ENCODE assay signal across 12 mouse cellular contexts in the genomic region with DNA sequence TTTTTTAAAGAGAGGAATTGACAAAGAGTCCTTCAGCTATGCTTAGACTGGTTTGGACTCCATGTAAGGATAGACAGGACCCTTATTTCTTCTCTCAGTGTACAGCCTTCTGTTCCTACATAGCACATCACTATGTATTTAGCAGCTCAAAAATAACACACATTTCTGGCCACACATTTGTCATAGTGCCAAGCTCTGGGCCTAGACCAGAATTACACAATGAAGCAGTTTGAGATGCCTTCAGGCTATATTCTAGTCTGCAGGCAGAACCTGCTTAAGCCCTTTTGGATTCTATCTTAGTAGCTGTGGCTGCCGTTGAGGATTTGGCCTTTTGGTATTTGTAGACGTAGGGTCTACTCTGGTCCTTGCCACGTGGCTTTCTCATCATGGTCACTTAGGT. TPM values are rescaled to one million over a fixed set of nuclear protein-coding genes. Genes with fewer than 3 reads are reported as not detected.
A peak's percentile ranks its signal among the peaks of the same experiment; 100 is the strongest.
DNase-seq lines count a peak whose midpoint lies in the region; ATAC-seq and TF ChIP-seq lines count a peak whose summit lies in the region.
"Had no signal": no experiment of that assay in that cellular context is flagged by ENCODE, and none has a peak within 500 bp of the region (broad histone marks: within the 10 kb centered on the region; RNA-seq: fewer than 3 reads in every experiment).

No protein-coding gene starts in this region.

- no peak overlapping the region for H3K9ac ChIP-seq in heart, embryonic 12.5 days
- H3K9ac ChIP-seq: lung, embryonic 15.5 days had no signal

- WGBS in heart, embryonic 12.5 days = 54% methylated on average over 3 of the region's 3 CpGs

- ATAC-seq in heart, embryonic 12.5 days (ENCODE audit: insufficient number of reproducible peaks, low FRiP score) = no peak
- no peak for ATAC-seq in erythroid progenitor cell, adult 5-6 weeks (replicated peaks; ENCODE audit: low FRiP score, poor library complexity, severe bottlenecking)

- no peak overlapping the region for H3K4me3 ChIP-seq in heart, embryonic 12.5 days
- H3K4me3 ChIP-seq in layer of hippocampus, adult 2 months = no peak overlapping the region
- H3K4me3 ChIP-seq: lung, embryonic 15.5 days had no signal

- H3K27ac ChIP-seq in heart, embryonic 12.5 days (ENCODE audit: poor library complexity, severe bottlenecking) = no peak overlapping the region
- H3K27ac ChIP-seq in layer of hippocampus, adult 2 months = no peak overlapping the region; the same call in 1 of the 2 replicates
- H3K27ac ChIP-seq: lung, embryonic 15.5 days had no signal

- H3K4me1 ChIP-seq in heart, embryonic 12.5 days (replicated peaks) = peaks cover 7% of the 10 kb centered on the region
- H3K4me1 ChIP-seq: lung, embryonic 15.5 days had no signal

- no peak overlapping the region for H3K4me2 ChIP-seq in heart, embryonic 12.5 days
- H3K4me2 ChIP-seq: lung, embryonic 15.5 days had no signal

- H3K36me3 ChIP-seq in heart, embryonic 12.5 days = no peaks in the 10 kb centered on the region
- H3K36me3 ChIP-seq: G1E; lung, embryonic 15.5 days had no signal

- no peaks in the 10 kb centered on the region for H3K9me3 ChIP-seq in heart, embryonic 12.5 days (replicated peaks)
- H3K9me3 ChIP-seq: G1E; lung, embryonic 15.5 days had no signal

- no peaks in the 10 kb centered on the region for H3K27me3 ChIP-seq in heart, embryonic 12.5 days (replicated peaks)
- H3K27me3 ChIP-seq: lung, embryonic 15.5 days had no signal

- no peak for TF ChIP-seq CTCF in layer of hippocampus, adult 2 months (conservative IDR thresholded peaks at IDR 0.05)

- DNase-seq in heart, adult 11 months = peak; percentile 79
- peak; percentile 43 for DNase-seq in right cerebral cortex, adult 18-20 months
- DNase-seq in right cerebral cortex, postnatal 4 days = no peak
- peak; percentile 23 to 54 for DNase-seq in left cerebral cortex, adult 9 months (ENCODE audit: low spot score in 2 of 2)
- no peak for DNase-seq in gastrocnemius, postnatal 4 days (ENCODE audit: low spot score in 2 of 2)
- no peak for DNase-seq in layer of hippocampus, adult 2 months (ENCODE audit: low spot score in 2 of 2)
- DNase-seq: kidney, adult 2 months; thymus, adult 2 months had no signal

RNA-seq across cellular contexts. Expression of a gene that starts 35.8 kb away (rescaled TPM):
- polyA plus RNA-seq in heart, embryonic 12.5 days (2016; fragmentation: Nextera tagmentation; extraction: Ambion mirVana) = 0.49 and 0.51 TPM in 2 replicates
- 1 to 10 TPM; 6.9 to 7.0 TPM for total RNA-seq in gastrocnemius, postnatal 4 days (2021)
- total RNA-seq in erythroid progenitor cell, adult 5-6 weeks (2015; ENCODE audit: low replicate concordance) = 1.1 and 1.7 TPM in 2 replicates
- total RNA-seq in erythroid progenitor cell, adult 5-6 weeks (2017; ENCODE audit: low replicate concordance) = 0.90 and 2.3 TPM in 2 replicates
- total RNA-seq in layer of hippocampus, adult 2 months (2021) = 100 to 1,000 TPM; 118 to 119 TPM
- polyA plus RNA-seq: G1E had no signal

Comparison
In these comparisons a context has a peak if more than half of its experiments do, and no peak if none do; other contexts are left out.
1. DNase-seq: peak in heart, adult 11 months (single experiment), right cerebral cortex, adult 18-20 months (single experiment) and left cerebral cortex, adult 9 months (2 of 2); none in right cerebral cortex, postnatal 4 days (single experiment), gastrocnemius, postnatal 4 days (0 of 2) and layer of hippocampus, adult 2 months (0 of 2).
2. RNA of a gene that starts 35.8 kb away (total RNA-seq): 118 to 119 TPM in layer of hippocampus, adult 2 months; 6.9 to 7.0 TPM in gastrocnemius, postnatal 4 days and 0.90 to 2.3 TPM in erythroid progenitor cell, adult 5-6 weeks; every median in the first group is over 10 times any median in the second.